Mouse (Mus musculus) brain, embryonic 18.5 days (tissue): ENCODE results near the gene Mpz.

Experiments
- DNase-seq: peaks from one replicate; pipeline ENCODE4 v3.0.0-alpha.2; 2012; ENCODE audit warnings: low read depth, low spot score

The Mpz gene

GRCm38 (mm10) chr1:171187851-171188700, 37.6 kb downstream of the Mpz start:
- no peak for DNase-seq

- no peak for DNase-seq
These were observed 38.5 kb downstream of the Mpz start for GRCm38 (mm10) chr1:171189046-171189445.

GRCm38 (mm10) chr1:171189476-171190114, 39.1 kb downstream of the Mpz start:
- no peak for DNase-seq

- DNase-seq: no peak
These were observed 40.3 kb downstream of the Mpz start for GRCm38 (mm10) chr1:171190832-171191231.

- no peak for DNase-seq
These were observed 41.8 kb downstream of the Mpz start for GRCm38 (mm10) chr1:171192283-171192682.

GRCm38 (mm10) chr1:171193093-171193840, 42.8 kb downstream of the Mpz start:
- no peak for DNase-seq

- no peak for DNase-seq
These were observed 43.7 kb downstream of the Mpz start for GRCm38 (mm10) chr1:171193911-171194830.

GRCm38 (mm10) chr1:171195046-171195822, 44.7 kb downstream of the Mpz start:
- DNase-seq: no peak

- DNase-seq: no peak
These were observed 45.4 kb downstream of the Mpz start, which contains the start of gene Pcp4l1 for GRCm38 (mm10) chr1:171195887-171196397. Pcp4l1 (minus strand) TSS chr1:171196268.

- DNase-seq: no peak
These were observed 49.0 kb downstream of the Mpz start for GRCm38 (mm10) chr1:171199532-171199931.

- no peak for DNase-seq
These were observed 50.3 kb downstream of the Mpz start for GRCm38 (mm10) chr1:171200769-171201168.

GRCm38 (mm10) chr1:171203471-171204248, 53.1 kb downstream of the Mpz start:
- DNase-seq: no peak

- DNase-seq: no peak
These were observed 53.7 kb downstream of the Mpz start for GRCm38 (mm10) chr1:171204249-171204644.

GRCm38 (mm10) chr1:171205704-171206493, 55.4 kb downstream of the Mpz start:
- no peak for DNase-seq

- no peak for DNase-seq
These were observed 58.9 kb downstream of the Mpz start for GRCm38 (mm10) chr1:171209409-171209808.
